Mouse (Mus musculus): Measurements from ENCODE around the gene Zfp202.
"Not testable (repeated sequence)": the region's sequence is repeated elsewhere in the genome, so short reads cannot be mapped to it uniquely, and the experiment has no call there.

Gene Zfp202

DNA sequence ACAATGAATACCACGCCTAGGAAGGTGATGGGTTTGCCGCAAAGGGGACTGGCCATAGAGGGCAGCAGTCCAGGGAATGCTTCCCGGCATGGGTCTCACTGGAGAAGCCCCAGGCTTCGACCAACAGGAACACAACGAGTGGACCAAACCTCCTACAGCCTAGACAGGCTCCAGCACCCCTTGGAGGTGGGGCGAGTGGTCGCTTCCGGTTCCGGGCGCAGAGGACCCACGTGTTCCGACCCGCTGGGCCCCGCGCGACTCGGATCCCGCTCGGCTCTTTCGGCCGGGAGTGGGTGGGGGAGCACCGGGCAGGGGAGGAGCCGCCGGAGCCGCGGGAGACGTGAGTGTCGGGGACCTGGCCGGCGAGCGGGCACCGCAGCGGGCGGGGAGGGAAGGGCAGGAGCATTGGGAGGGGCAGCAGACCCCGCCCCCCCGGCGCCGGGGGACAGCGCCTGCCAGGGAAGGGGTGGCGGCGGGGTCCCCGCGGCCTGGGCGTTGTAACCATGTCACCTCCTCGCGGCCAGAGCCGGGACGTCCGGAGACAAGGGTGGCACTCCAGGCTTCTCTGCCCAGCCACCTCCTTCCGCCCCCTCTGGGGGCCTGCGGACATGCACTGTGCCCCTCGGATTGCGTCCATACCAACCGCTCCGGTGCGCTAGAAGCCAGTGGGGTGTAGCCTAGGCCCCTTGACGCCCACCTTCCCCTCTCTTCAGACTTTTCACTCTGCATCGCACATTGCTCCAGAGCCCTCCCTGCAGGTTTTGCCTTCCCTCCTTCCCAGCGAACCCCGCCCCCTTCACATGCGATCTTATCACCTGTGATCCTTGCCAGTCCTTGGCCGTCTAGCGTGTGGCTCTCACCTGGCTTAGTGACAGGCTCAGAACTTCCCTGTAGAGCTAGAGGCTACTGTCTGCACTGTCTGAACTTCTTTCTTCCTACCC lies at the start of gene Zfp202:
Zfp202 (plus strand) TSS at position 219 of the 941 bp plus-strand sequence.
- peak; percentile 88 for DNase-seq (ENCODE audit: low read depth, low spot score)

DNA sequence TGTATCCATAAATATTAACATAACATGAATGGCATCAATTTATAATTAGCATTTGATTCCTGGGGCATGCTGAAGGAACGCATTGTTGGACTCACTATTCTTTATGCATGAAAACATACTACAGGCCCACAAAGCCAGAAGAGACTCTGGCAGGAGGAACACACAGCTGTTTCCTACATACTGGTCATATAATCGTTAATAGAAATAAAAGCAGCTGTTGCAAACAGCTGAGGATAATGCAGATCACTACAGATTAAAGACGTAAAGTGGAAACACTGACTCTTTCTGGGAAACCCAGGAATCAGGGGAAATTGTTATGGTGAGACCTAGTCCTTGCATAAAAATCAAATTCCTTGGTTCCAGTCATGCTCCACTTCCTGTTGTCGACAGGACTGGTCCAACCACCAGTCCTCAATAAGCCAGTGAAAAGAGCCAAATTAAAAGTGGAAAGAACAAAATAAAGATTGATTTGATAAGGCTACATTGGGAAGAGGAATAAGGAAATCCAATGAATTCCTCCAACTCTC lies 36.9 kb upstream of the Zfp202 start:
- DNase-seq (ENCODE audit: low read depth, low spot score) = no peak

DNA sequence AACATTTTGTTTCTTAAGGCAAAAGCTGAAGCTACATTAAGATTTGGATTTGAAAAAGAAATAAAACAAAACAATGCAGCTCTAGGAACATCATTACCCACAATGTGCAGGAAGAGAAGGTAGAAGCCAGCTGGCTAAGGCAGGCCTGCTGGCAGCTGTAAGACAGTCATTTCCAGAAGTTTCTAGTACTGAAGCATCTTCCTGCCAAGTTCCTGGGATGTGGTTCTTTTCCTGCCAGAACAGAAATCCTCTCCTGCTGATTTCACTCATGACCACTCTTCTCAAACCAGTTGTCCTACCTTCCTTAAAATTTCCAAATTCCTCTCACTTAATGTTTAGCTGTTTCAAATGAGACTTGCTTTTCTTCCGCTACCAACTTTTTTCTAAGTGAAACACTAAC lies 25.7 kb upstream of the Zfp202 start:
- DNase-seq (ENCODE audit: low read depth, low spot score) = no peak

DNA sequence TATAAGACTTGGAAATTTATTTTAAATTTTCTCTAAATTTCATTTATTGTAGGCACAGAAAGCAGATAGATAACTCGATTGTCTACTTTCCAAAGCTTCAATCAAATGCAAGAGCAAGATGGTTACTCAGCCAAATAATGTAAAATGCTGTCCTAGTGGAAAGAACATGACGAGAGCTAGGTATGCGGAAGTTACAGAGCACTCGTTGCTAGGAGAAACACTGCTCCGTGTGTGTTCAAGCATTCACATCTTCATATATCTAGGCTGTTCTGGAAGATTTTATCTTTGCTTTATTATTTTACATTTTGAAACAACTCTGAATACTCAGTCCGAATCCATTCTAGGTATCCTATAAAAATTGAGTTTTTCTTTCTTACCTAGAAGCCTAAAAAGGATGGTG lies 15.1 kb upstream of the Zfp202 start:
- no peak for DNase-seq (ENCODE audit: low read depth, low spot score)

DNA sequence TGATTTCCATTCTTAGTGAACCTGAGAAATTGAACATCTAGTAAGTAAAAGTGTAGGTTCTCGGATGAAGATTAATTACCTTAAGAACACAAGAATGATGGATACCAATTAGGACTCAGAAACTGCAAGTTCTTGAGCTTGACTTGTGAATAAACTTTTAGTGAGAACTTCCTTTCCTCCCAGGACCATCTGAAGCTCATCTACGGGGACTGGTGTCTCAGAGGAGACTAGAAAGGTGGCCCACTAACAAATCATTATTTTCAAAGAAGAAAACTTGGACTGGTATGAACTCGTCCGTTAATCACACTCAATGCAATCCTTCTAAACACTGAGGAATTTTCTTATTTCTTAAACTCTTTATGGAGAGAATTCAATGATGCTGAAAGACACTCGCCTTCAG lies 11.5 kb upstream of the Zfp202 start, which contains the start of gene Olfr986:
Olfr986 (plus strand) TSS at position 301 of the 400 bp plus-strand sequence.
- no peak for DNase-seq (ENCODE audit: low read depth, low spot score)

DNA sequence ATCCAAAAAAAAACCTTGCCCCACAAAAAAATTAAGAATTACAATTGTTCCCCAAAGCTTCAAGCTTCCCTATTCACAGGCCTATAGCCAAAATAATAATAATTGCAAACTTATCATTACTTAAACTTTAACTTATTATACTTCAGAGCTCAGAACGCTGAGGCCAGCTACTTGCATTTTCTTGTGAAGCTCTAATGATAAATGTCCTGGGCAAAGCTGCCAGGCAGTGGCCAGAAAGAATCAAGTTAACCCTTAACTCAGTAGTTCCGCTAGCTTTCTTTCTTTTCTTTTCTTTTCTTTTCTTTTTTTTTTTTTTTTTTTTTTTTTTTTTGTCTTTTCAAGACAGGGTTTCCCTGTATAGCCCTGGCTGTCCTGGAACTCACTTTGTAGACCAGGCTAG lies 7.0 kb upstream of the Zfp202 start:
- not testable (repeated sequence) for DNase-seq (ENCODE audit: low read depth, low spot score)

DNA sequence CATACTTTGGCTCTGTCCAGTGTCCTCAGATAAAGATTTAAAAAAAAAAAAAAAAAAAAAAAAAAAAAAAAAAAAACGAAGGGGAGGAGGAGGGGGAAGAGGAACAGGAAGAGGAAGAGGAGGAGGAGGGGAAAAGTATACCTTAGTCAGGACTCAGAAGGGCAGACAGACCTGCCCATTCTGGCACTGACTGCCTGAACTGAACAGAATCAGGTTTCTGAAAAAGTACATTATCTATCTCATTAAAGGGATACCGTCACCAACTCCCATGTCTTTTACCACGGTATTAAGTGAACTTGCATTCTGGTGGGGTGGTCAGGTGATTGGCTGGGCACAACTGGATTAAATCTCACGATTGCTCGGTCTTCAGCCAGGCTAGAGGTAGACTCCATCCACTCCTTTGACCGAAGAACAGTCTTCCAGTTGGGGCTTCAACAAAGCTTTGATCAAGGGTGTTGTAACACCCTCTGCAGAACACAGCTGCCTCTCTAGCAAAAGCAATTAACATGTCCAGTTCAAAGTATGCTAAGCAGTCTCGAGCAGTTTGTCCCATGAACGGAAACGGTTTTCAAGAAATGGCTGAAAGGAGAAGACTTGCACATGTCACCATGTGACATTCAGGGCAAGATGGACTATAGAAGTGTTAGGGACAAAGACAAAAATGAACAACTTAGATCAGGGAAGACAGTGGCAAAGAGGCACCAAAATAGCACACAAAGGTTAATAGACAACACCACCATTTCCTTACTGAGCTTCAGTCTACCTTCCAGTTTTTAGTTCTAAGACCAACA lies 835 bp upstream of the Zfp202 start:
- DNase-seq (ENCODE audit: low read depth, low spot score) = no peak

DNA sequence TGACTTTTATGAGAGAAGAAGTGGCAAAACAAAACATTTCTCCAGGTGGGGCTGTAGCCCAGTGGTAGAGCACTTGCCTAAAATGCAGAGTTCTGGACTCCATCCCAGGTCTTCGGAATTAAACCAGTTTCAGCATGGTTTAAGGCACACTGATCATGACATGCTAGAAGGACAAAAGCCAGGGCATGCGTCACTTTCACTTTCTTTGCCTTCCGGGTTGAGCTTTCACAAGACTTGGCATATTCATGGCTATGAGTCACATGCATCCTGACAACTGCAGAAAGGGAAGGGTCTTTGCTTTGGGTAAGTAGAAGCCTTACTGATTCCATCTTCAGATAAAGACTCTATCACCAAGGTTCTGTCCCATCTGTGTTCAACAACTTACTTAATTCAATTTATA lies 3.9 kb downstream of the Zfp202 start:
- no peak for DNase-seq (ENCODE audit: low read depth, low spot score)

DNA sequence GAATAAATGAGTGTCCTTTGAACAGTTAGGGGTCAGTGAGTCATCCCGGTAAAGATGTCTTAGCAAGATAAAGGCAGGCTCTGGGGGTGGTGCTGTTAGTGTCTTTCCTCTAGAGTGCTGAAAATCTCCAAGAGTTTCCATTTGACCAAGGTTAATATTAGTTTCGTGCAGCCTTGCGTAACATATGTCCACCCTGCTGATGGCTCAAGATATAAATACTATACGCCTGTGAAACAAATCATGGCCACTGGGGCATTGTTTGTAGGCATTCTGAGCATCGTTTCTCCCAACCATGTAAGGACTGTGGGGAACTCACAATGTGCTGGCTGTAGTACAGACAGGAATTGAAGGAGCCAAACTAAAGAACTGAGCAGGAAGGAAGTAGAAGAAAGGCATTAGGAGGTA lies 14.4 kb downstream of the Zfp202 start:
- no peak for DNase-seq (ENCODE audit: low read depth, low spot score)

DNA sequence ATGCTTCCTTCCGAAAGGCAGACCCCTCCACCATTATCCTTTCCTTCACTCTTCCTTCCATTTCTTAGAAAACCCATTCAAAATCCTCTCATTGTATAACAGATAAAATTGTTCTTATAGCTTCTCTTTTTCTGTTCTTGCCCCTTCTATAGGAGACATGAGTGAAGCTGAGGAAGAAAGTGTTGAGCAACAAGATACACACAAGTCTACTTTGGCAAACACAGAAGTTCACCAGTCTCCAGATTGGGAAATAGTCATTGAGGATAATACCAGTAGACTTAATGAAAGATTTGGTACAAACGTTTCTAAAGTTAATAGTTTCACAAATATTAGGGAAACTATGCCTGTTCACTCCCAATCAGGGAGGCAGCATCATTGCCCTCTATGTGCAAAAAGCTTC lies 18.6 kb downstream of the Zfp202 start:
- no peak for DNase-seq (ENCODE audit: low read depth, low spot score)

DNA sequence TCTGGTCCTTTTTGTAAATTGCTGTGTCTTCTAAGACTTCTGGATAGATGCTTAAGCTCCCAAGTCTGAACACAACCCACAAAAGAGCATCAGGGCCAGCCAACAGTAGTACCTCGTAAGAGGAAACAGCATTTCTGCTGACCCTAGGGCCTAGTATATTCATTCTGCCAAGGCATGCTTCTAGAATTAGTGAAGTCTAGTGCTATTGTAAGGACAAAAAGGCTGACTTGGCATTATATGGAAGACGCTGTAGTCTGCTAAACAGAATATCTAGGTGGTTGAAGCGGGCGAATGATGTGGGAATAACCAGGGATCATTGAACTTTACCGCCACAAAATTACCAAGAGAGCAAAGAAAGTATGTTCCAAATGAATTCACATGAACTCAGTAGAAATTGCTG lies 21.9 kb downstream of the Zfp202 start:
- no peak for DNase-seq (ENCODE audit: low read depth, low spot score)

DNA sequence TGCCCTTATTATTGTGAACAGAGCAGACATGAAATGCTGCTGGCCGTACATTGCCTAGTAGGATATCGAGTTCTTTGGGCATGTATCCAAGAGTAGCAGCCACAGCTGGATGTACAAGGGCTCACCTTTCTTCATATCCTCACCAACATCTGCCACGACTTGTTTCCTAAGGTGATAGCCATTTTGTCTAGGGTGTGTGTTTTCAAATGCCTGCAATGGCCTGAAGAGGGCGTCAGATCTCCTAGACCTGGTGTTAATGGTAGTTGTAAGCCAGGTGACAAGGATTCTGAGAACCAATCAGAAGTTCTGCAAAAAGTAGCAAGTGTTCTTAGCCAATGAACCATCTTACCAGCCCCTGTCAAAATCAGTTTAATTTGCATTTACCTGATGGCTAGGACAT lies 24.5 kb downstream of the Zfp202 start:
- DNase-seq (ENCODE audit: low read depth, low spot score) = no peak

DNA sequence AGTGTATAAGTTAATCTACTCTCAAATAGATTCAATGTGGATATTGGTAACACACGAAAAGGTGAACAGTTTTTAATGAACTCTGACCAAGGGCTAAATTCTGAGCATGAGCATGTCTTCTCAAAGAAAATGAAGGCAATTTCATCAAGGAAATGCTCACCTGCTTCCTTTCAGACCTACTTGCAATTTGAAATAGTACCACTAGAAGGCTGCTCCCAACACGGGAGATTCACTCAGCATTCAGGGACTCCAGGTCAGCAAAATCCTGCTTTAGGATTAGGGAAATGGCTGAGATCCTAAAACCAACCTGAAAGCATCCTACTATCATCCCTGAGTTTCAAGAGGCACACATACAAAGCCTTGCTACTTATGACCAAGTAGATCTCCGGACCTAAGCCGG lies 32.2 kb downstream of the Zfp202 start:
- no peak for DNase-seq (ENCODE audit: low read depth, low spot score)

DNA sequence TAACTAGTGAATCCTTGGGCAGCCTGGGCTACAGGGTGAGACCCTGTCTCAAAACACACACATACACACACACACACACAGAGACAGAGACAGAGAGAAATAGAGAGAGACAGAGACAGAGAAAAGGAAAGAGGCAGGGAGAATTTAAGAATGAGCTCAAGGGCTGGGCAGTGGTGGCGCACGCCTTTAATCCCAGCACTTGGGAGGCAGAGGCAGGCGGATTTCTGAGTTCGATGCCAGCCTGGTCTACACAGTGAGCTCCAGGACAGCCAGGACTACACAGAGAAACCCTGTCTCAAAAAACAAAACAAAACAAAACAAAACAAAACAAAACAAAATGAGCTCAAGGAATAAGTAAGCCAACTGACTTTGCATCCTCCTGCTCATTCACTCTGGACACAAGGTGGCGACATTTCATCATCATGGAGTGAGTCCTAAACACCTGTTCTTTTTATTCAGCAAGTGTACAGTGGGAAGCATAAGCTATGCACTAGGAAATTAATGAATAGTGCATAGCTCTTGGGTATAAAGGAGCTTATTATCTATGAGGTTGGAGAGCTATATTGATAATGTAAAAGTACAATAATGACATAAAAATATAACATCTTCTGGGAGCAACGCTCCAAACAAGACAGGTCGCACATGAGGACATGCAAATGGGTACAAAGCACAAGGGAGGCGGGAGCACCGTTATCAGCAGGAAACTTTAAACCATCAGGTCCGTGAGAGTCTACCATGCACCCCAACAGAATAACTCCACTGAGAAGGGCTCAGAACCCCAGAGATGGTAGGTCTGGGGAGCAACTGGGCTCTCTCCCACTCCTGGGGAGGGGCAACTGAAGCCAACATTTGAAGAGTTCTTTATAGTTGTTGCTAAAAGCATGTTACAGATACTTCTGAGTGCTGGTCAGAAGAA lies 36.0 kb downstream of the Zfp202 start:
- DNase-seq (ENCODE audit: low read depth, low spot score) = peak; percentile 67

DNA sequence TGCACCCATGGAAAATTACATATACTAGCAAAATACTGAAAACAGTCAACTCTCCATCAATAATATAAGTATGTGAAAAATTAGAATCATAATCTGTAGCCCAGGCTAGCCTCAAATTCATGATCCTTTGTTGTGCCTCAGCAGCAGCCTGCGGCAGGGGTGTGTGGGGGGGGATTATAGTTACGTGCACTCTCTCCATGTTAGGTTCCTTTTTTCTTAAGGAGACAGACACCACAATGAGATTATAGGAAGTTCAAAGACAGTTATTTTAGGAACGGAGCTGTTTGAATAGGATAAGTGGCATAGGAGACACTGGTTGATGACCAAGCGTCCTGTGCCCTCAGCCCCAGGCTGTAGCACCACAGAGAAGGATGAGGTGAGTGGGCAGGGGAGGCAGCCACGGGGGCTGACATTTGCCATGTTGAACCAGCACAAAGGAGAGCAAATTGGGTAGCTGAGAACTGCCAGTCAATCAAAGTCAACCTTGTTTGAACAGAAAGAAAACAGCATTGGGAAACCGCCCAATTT lies 36.8 kb downstream of the Zfp202 start:
- DNase-seq (ENCODE audit: low read depth, low spot score) = no peak

DNA sequence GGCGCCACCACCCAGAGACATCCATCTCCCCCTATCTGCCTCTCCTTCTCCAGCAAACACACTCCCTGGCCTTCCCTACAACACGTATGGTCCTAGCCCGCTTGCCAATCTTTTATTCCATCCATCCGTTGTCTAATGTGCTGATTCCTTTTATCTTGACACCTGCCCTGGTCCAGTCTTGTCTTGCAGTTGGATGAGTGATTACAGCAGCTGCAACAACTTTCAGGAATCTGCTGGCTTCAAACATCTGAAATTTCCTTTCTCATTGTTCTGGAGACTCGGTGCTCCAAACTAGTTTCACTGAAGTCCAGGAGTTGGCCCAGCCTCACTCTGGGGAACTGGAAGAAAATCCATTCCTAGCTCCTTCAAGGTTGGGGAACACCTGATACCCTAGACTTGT lies 37.4 kb downstream of the Zfp202 start:
- DNase-seq (ENCODE audit: low read depth, low spot score) = no peak

DNA sequence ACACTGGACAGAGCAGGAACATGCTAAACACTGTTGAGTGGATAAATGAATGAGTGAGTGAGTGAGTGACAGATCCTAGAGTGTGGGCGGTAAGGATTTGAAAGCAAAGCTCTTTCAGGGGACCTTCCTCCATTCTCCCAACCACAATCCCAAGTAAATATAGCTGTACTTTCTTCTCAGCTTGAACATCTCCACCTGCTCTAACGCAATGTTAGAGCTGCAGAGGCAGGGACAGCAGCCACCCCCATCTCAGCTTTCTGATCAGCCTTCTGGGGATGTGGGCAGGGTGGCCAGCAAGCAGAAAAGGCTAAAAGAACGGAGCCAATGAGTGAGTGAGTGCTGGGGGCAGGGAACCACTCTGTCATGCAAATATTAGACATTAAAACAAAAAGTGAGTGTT lies 38.9 kb downstream of the Zfp202 start:
- DNase-seq (ENCODE audit: low read depth, low spot score) = no peak

DNA sequence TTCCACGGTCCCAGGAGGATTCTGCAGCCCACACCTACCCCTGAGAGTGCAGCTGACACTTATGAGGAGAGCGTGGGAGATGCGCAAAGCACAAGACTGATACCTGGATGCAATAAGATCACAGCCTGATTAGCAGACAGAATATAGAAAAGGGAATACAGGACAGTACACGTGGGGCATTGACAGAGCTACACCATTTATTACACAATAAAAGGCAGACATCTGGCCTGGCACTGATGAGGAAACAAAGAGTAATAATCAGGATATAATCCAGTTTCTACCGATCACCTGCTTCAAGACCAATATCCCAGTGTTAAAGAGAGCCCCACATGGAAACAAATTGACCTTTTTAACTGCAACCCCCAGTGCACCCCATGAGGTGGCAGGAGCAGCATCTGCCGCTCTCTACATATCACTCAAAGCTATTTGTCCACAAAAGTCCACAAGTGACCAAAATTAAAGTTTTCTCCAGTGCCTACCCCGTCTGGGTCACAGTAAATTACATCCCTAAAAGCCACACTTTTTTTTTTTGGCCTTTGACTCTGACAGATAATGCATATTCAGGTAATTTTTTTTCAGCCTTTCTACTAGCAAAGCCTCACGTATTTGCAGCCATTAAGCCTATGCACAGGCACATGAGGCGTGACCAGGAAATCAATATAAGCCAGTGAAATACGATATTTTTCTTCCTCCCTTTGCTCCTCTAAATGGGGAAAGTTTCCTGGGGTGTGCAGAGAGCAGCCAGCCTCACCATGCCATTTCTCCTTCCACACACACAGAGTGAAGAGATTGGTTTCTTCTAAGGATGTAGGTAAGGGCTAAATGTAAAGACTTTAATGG lies 42.3 kb downstream of the Zfp202 start:
- no peak for DNase-seq (ENCODE audit: low read depth, low spot score)

DNA sequence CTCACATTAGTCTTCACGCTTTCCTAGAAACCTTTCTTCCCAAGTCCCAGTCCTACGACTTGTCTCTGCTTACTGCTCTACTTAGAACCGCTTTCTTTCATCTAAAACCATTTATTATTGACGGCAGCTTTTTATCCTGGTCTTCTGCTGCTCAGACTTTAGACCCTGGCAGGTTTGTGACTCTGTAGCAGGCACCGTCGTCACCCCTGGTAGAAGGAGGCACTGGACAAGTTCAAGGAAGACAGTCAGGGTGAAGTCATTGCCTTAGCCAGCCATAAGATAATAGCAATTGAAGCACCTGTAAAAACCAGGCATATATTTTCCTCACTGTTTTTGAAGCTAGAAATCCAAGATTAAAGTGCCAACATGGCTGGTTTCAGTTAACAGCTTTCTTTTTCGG lies 43.1 kb downstream of the Zfp202 start:
- no peak for DNase-seq (ENCODE audit: low read depth, low spot score)

DNA sequence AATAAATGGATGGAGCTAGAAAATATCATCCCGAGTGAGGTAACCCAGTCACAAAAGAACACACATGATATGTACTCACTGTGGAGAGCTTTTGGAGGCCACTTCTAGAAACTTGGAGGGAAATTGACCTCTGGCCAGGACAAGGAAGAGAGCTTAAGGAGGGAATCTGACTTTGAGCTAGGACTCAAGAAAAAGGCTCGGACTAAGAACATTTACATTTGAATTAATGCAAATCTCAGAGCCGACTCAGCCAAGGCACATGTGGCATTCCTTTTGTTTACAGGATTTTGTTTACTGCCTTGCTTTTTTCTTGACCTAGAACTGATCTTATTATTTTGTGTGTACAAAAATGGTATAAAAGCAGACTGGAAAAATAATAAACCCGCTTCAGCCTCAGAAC lies 47.6 kb downstream of the Zfp202 start:
- DNase-seq (ENCODE audit: low read depth, low spot score) = no peak
